Mouse (Mus musculus) adrenal gland, adult 2 months (tissue): Measurements from ENCODE around the gene Slc51b. TPM values are rescaled to one million over a fixed set of nuclear protein-coding genes. Genes with fewer than 3 reads are reported as not detected.

Experiments used
- DNase-seq: peaks from one replicate; pipeline ENCODE4 v3.0.0; 2021
- polyA plus RNA-seq: library from polyadenylated mRNA; depleted of rRNA; stranded (reverse); fragments of >200 nt; gene quantifications from 2 replicates; pipeline ENCODE4 v1.2.3, GENCODE M21; 2012
- total RNA-seq, 2 experiments: library from RNA; stranded (reverse); gene quantifications; 2 replicates each; pipeline ENCODE4 v1.2.3; 2021

Gene Slc51b
- total and polyA plus RNA-seq, 3 experiments = 0.43 TPM; not detected in 2

GRCm38 (mm10) chr9:65408871-65409295 lies 13.9 kb downstream of the Slc51b start:
- DNase-seq = peak; percentile 69

DNA sequence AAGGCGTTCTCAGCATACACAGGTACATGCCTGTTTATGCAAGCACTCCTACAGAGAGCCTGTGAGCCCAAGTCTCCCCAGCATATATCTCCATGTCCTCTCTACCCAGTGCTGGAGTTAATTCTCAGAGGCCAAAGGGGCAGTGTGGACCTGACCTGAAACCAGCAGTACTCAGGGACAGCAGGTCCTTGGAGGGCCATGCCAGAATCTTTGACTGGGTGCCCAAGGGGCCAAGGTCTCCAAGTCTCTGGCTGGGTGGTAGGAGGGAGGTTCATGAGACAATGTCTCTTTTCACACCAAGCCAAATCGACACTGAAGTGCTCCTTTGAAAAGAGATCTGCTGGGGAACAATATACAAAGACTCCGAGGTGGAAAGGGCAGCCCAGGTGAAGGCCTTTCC lies 14.9 kb downstream of the Slc51b start:
- DNase-seq = peak; percentile 69

DNA sequence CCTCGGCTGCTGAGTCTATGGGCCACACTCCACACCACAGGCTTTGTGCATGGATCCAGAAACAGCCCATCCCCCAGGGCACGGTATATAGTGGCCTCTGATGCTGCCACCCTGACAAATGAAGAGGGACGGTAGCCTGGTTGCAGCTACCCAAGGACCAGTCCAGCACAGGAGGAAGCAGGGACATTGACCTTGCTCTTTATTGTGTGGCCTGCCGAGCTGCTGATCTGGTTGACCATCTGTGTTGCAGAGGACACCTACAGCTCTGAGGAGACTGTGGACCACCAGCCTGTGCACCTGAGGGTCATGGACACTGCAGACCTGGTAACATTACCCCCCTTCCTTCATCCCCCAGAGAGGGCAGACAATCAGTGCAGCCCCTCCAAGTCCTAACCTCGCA lies 15.4 kb downstream of the Slc51b start:
- DNase-seq = peak; percentile 27

GRCm38 (mm10) chr9:65405184-65405449 lies 17.6 kb downstream of the Slc51b start:
- peak; percentile 35 for DNase-seq

GRCm38 (mm10) chr9:65404331-65405183 lies 18.2 kb downstream of the Slc51b start:
- peak; percentile 91 for DNase-seq

DNA sequence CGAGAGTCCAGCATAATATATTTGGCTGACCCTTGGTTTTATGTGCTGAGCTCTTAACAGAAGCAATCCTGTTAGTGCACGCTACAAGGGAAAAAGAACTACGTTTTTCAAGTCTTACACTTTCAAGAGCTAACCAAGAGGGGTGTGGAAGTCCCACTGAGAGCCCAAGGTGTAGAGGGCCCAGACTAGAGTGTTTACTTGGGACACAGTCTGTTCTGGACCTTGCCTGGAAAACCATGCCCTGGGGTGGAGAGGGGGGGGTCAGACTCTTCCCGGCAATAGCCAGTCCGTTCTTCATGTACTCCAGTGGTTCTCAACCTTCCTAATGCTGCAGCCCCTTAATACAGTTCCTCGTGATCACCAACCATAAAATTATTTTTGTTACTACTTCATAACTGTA lies 22.8 kb downstream of the Slc51b start:
- DNase-seq = no peak

DNA sequence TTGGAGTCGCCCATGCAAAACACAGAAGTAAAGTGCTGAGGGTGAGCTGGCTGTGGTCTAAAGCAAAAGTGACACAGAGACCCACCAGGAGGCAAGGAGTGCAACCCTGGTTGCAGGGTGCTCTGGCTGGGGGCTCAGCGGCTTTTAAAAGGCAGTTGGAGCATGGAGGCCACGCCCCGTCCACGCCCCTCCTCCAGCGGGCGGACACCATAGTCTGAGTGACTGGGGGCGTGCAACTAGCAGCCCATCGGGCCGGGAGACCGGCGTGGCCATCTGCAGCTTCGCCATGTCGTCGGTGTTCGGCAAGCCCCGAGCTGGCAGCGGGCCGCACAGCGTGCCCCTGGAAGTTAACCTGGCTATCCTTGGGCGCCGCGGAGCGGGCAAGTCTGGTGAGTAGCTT lies 24.5 kb downstream of the Slc51b start, which contains the start of gene Rasl12:
TSS of gene Rasl12 (plus strand) at position 228 of the 400 bp plus-strand sequence.
- DNase-seq = peak; percentile 74

DNA sequence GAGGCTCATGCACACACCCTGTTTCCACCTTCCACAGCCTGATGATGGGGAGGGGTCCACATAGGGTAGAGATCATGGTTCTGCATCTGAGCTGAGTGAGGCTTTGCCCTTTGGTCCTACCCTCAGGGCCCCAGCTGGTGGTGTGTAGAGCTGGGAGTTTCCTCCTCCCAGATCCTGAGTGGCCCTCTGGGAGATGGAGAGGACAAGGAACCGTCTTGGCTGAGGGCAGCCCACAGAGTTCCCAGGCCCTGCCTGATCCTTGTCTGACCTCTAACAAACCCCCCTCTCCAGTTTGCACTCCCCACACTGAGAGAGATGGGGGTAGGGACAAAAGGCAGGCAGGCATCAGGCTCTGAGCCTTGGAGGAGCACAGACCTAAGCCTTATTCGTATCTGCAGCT lies 28.4 kb downstream of the Slc51b start:
- no peak for DNase-seq

- DNase-seq = no peak
Measured at GRCm38 (mm10) chr9:65393606-65394005, 29.1 kb downstream of the Slc51b start.

DNA sequence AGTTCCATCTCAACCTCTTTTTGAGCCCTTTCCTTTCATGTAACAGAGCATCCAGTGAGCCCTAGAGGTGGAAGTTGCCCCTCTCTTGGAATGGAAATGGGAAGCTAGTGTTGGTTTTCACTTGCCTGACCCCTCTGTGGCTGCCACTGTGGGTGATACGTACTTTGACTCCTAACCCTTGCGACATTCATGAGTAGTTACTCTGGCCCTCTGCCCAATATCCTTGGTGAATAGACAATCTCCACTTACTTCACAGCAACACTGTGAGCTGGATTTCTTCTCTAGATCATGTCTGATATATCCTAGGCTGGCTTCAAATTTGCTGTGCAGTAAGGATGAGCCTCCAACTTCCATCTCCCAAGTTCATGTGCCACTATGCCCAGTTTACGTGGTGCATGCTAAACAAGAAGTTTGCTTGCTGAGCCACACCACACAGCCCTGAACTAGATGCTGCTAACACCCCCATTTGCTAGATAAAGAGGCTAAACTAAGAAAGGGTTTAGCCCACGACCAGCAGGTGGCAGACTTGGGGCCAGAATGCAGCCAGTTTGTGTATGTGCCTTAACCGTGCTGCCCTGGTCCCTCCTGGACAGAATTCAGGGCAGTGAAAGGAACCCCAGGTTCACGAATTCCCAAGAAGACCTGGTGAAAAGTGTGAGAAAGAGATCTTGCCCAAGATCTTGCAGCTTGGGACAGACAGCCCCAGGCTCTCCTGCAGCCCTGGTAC lies 30.0 kb downstream of the Slc51b start:
- DNase-seq = peak; percentile 81

- DNase-seq = no peak
Measured at GRCm38 (mm10) chr9:65391613-65391964, 31.2 kb downstream of the Slc51b start, which contains the start of gene Kbtbd13. Gene Kbtbd13 (minus strand): TSS chr9:65391652.

- peak; percentile 21 for DNase-seq
Measured at GRCm38 (mm10) chr9:65390752-65391612, 31.8 kb downstream of the Slc51b start.

DNA sequence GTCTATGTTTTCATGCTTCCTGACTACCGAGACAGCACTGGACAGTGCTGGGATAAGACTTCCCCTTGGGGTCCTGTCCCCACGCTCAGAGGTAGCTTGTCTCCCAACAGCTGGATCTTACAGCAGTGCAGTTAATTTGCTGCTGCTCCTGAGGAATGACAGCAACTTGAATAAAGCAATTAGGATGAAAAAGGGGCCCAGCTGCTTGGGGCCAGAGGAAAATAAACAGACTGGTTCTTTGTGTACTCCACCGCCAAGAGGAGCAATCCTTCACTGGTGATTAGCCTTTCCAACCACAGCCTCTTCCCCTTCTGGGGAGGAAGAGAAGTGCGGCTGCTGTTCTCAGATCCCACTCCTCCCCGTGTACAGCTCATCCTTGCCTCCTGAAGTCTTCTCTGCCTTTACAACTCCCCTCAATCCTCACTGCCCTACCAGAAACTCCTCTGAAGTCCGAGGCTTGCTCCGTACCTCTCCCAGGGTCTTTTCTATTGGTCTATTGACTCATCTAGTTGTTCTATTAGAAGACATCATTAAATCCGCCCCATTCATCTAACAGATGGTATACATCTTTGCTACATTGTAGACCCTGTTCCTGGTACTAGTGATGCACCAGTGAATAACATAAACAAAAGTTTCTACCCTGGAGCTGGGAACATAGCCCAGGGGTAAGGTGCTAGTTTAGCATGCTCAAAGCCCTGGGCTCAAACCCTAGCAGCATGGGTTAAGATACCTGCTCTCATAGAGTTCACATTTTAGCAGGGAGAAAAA lies 36.2 kb downstream of the Slc51b start:
- DNase-seq = no peak

GRCm38 (mm10) chr9:65384276-65384675 lies 38.5 kb downstream of the Slc51b start:
- peak; percentile 30 for DNase-seq

DNA sequence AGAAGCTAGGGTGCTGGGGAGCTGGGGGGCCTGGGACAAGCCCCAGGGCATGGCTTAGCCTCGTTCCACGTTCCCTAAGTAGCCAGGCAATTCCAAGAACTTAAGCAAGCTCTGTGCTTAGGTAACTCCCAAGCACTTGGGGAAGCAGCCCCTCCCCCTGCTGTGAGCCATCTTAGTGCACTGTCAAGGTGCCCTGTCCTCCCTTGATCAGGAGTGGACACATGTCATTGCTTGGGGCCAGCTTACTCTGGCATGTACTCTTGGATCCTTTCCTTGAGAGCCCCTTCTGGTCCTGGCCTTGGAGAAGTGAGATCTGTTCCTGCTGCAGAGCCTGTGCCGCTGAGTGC lies 40.0 kb downstream of the Slc51b start:
- DNase-seq = no peak

DNA sequence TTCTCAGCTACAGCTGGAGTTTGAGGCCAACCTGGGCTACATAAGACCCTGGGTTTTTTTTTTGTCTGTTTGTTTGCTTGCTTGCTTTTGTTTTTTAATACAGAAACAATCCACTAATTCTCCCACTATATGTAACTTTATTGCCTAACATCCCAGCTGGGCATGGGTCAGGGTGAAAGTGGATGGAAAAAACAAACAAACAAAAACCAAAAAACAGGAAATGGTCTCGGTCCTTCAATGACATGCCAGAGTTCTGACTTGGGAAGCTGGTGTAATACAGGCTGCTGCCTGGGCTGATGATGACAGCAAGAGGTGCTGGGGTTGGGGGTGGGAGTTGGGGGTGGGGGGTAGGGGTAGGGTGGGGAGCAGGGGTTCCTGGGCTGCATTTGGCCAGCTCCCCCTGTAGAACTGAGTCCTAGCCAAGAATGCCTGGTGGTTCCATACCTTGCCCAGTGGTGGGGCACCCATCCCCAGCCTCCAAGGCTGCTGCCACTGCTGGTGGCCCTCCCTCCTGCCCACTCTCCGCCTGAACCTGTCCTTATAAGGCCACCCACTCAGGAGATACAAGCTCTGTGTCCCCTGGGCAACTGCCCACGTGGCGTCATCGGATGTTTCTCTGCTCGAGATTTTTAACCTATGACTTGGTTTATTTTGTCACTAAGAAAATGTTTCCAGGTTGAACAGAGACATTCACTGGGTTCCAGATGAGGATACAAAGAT lies 40.6 kb downstream of the Slc51b start:
- no peak for DNase-seq

DNA sequence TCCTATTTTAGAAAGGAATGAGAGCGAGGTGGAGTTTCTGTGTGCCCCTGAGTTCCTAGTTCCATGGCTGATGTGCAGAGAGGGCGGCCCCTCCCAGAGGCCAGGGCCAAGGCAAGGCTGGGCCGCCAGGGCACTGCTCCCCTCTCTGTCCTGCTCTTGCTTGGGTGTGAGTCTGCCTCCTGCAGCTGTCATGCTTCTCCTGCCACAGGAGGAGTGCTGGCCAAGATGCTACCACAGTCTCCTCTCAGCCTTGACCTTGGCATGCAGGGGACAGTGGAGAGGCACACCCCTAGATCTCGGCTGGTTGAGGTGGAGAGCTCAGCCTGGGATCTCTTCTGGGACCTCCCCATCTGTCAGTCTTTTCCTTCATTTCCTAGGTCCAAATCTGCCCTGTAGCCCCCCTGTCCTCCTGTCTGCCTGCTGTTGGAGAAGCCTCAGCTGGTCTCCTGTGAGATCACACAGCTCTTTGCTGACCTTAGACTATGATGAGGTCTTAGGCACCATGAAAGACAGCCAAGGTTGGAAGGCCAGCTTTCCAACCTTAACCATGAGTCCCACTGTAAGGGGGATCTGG lies 41.7 kb downstream of the Slc51b start:
- DNase-seq = no peak

GRCm38 (mm10) chr9:65375163-65375934 lies 47.4 kb downstream of the Slc51b start:
- peak; percentile 35 for DNase-seq

- DNase-seq = no peak
Measured at GRCm38 (mm10) chr9:65374468-65375162, 48.1 kb downstream of the Slc51b start.
